Mouse (Mus musculus): ENCODE results near the gene Cblc. TPM values are rescaled to one million over a fixed set of nuclear protein-coding genes. Genes with fewer than 3 reads are reported as not detected.

The Cblc gene
- total RNA-seq (2021) = under 1 TPM in 1 of 2 experiments, not detected in 1; 0.50 TPM

- intact Hi-C loops (cut with DNase I) = loop anchor here (10.0 kb wide), 1 partner anchor 158 kb away; the partner anchor contains the start of gene Igsf23
- peak; percentile 83 to 90 for DNase-seq
These were observed at the start of gene Cblc for GRCm38 (mm10) chr7:19796697-19797588. Gene Cblc, minus strand, starts transcription at chr7:19796809.

- no peak for DNase-seq
- intact Hi-C loops (cut with DNase I) = no loop called here
These were observed 48.0 kb upstream of the Cblc start for GRCm38 (mm10) chr7:19844521-19845171.

GRCm38 (mm10) chr7:19843561-19843960 lies 47.0 kb upstream of the Cblc start:
- DNase-seq = peak; percentile 81 to 87
- intact Hi-C loops (cut with DNase I) = loop anchor here (1.0 to 2.0 kb wide), 2 partner anchors 19 to 40 kb away; no protein-coding TSS in a partner anchor

GRCm38 (mm10) chr7:19842885-19843504 lies 46.4 kb upstream of the Cblc start:
- intact Hi-C loops (cut with DNase I) = loop anchor here (1.0 to 2.0 kb wide), 2 partner anchors 18 to 40 kb away; no protein-coding TSS in a partner anchor
- peak; percentile 59 to 64 for DNase-seq

- intact Hi-C loops (cut with DNase I) = loop anchor here (2.0 kb wide), 1 partner anchor 17 kb away; no protein-coding TSS in a partner anchor
- DNase-seq = no peak
These were observed 45.2 kb upstream of the Cblc start for GRCm38 (mm10) chr7:19841686-19842413.

GRCm38 (mm10) chr7:19840936-19841335 lies 44.3 kb upstream of the Cblc start:
- intact Hi-C loops (cut with DNase I) = no loop called here

GRCm38 (mm10) chr7:19840371-19840770 lies 43.8 kb upstream of the Cblc start:
- intact Hi-C loops (cut with DNase I) = no loop called here
- no peak for DNase-seq

More at GRCm38 (mm10) chr7:19840936-19841335, 44.3 kb upstream of the Cblc start:
- DNase-seq = no peak

GRCm38 (mm10) chr7:19836843-19837242 lies 40.2 kb upstream of the Cblc start:
- intact Hi-C loops (cut with DNase I) = no loop called here
- no peak for DNase-seq

- DNase-seq = no peak
- intact Hi-C loops (cut with DNase I) = no loop called here
These were observed 37.4 kb upstream of the Cblc start for GRCm38 (mm10) chr7:19834055-19834454.

- DNase-seq = peak; percentile 41 to 50
- intact Hi-C loops (cut with DNase I) = no loop called here
These were observed 35.2 kb upstream of the Cblc start for GRCm38 (mm10) chr7:19831837-19832236.

- peak; percentile 94 to 95 for DNase-seq
- intact Hi-C loops (cut with DNase I) = no loop called here
These were observed 34.1 kb upstream of the Cblc start for GRCm38 (mm10) chr7:19830682-19831156.

GRCm38 (mm10) chr7:19829694-19830093 lies 33.1 kb upstream of the Cblc start:
- intact Hi-C loops (cut with DNase I) = no loop called here
- DNase-seq = no peak

- intact Hi-C loops (cut with DNase I) = no loop called here
- DNase-seq = peak; percentile 34 to 53
These were observed 30.1 kb upstream of the Cblc start for GRCm38 (mm10) chr7:19826756-19827155.

- peak; percentile 89 to 91 for DNase-seq
- intact Hi-C loops (cut with DNase I) = loop anchor here (2.0 kb wide), 1 partner anchor 18 kb away; no protein-coding TSS in a partner anchor
These were observed 27.8 kb upstream of the Cblc start for GRCm38 (mm10) chr7:19824182-19824973.

- peak; percentile 52 to 54 for DNase-seq
- intact Hi-C loops (cut with DNase I) = loop anchor here (2.0 kb wide), 1 partner anchor 19 kb away; no protein-coding TSS in a partner anchor
These were observed 26.9 kb upstream of the Cblc start for GRCm38 (mm10) chr7:19823256-19824181.

- intact Hi-C loops (cut with DNase I) = no loop called here
- DNase-seq = peak; percentile 72 to 74
These were observed 26.0 kb upstream of the Cblc start, which contains the start of gene Bcl3 for GRCm38 (mm10) chr7:19822604-19823058. Gene Bcl3, minus strand, starts transcription at chr7:19822770.

- intact Hi-C loops (cut with DNase I) = no loop called here
- no peak for DNase-seq
These were observed 25.6 kb upstream of the Cblc start for GRCm38 (mm10) chr7:19822193-19822592.

- DNase-seq = no peak
- intact Hi-C loops (cut with DNase I) = no loop called here
These were observed 25.0 kb upstream of the Cblc start for GRCm38 (mm10) chr7:19821633-19822032.
